Mouse (Mus musculus): ENCODE measurements at regions not wholly inside any gene's neighbourhood (a gene's known extent, or its start where the extent isn't known, plus 50 kb on each side); places are given as distances from the start of the nearest gene placed in this dataset.

GRCm38 (mm10) chr2:131715381-131715780 lies 144.2 kb downstream of the Erv3 start:
- TF ChIP-seq CTCF (IDR thresholded peaks at IDR 0.05; ENCODE audit: low read depth) (no peak), EP300 (IDR thresholded peaks at IDR 0.05; ENCODE audit: low read depth) (no peak)
